Mouse (Mus musculus): ENCODE results near the gene Frem2. TPM values are rescaled to one million over a fixed set of nuclear protein-coding genes. Genes with fewer than 3 reads are reported as not detected.

Frem2 gene
- polyA plus RNA-seq, 1 experiment from 2014 or later, result 1.6 TPM

DNA sequence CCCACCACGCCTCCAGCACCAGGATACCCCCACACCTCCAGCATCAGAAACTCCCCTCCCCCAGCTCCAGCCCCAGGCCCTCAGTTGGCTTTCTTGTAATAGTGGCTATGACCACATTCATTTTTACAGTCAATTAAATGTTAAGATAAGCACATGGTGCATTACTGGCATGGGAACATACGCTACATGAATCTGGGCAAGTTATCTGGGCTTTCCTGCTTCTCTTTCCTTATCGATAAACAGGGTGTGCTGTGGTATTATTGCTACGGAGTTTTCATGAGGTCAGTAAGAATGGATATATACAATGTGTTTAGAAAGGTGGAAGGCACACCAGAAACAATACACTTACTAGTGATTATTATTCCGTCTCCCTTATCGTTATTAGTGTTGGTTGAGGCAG lies 125.1 kb downstream of the Frem2 start:
- no peak for ATAC-seq (ENCODE audit: low FRiP score, low read depth)
- Histone ChIP-seq H3K36me3 (no peaks in the 10 kb centered on the region), H3K9ac (no peak overlapping the region), H3K4me3 (no peak overlapping the region), H3K4me1 (replicated peaks) (no peaks in the 10 kb centered on the region), H3K9me3 (no peaks in the 10 kb centered on the region), H3K27ac (replicated peaks) (no peak overlapping the region), H3K4me2 (no peak overlapping the region), H3K27me3 (no peaks in the 10 kb centered on the region)
- WGBS, result 93% methylated on average over 6 of the region's 6 CpGs

DNA sequence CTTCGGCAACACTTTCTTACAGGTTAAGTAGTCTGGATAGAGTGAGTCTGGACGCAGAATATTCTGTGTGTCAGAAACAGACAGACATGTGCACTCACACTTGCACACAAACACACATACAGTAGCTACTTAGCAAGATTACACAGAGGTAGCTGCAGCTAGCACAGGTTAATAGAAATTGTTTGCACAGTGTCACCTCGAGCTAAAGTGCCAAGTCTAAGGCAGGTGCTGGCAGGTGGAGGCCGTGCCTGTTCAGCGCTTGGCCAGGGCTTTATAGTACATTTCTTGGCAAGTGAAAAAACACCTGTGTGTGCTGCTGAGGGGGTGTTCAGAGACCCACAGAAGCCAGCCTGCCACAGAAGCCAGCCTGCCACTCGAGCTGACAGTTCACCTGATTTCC lies 126.8 kb downstream of the Frem2 start:
- H3K27me3 ChIP-seq, result no peaks in the 10 kb centered on the region
- no peak overlapping the region for H3K4me2 ChIP-seq
- H3K36me3 ChIP-seq, result no peaks in the 10 kb centered on the region
- H3K4me3 ChIP-seq, result no peak overlapping the region
- H3K9me3 ChIP-seq, result no peaks in the 10 kb centered on the region
- 86% methylated on average over 6 of the region's 6 CpGs for WGBS
- H3K27ac ChIP-seq (replicated peaks), result no peak overlapping the region
- 0 out of 2 replicates have a peak, but pooled peaks cover 4% of the 10 kb centered on the region for H3K4me1 ChIP-seq (replicated peaks)
- no peak overlapping the region for H3K9ac ChIP-seq
- no peak for ATAC-seq (ENCODE audit: low FRiP score, low read depth)

DNA sequence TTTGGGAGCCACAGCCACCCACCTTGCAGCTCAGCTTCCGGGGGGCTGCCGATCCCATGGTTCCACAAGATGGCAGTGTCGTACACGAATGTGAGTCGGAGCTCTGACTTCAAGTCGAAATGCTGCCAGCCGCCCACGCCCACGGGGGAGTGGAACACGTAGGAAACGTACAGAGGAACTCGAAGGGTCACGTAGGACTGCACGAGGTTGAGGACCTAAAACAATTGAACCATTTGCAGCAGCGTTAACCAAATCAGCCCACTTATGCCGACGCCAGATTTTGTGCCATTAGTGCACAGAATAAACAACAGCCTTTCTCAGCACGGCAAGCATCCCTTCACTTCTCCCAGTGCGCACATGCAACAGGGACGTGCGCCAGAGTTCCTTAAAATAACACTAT lies 131.4 kb downstream of the Frem2 start:
- 13% methylated on average over 21 of the region's 21 CpGs for WGBS
- H3K4me3 ChIP-seq, result peak overlapping the region; percentile 41
- no peak overlapping the region for H3K27ac ChIP-seq (replicated peaks)
- ATAC-seq (ENCODE audit: low FRiP score, low read depth), result peak; percentile 72
- no peaks in the 10 kb centered on the region for H3K9me3 ChIP-seq
- H3K4me1 ChIP-seq (replicated peaks), result 0 out of 2 replicates have a peak, but pooled peaks cover 4% of the 10 kb centered on the region
- peak overlapping the region; percentile 31; the same call in 1 of the 2 replicates for H3K9ac ChIP-seq
- no peaks in the 10 kb centered on the region for H3K27me3 ChIP-seq
- peak overlapping the region; percentile 72 for H3K4me2 ChIP-seq
- no peaks in the 10 kb centered on the region for H3K36me3 ChIP-seq

DNA sequence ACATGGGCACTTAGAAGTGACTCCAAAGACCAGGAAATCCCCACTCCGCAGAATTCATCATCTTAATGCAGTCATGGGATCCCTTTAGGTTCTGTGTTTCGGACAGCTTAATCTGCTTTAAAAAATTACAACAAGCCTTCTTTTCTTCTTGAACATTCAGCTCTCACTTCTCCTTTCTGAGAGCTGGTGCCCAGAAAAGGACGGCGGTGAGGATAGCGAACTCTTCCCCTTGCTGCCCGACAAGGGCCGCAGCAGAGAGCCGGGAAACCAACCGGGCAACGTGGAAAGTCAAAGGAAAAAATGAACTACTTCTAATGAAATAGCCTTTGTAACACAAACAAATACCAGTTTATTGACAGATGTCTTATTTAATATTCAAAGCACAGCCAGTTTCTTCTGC lies 134.4 kb downstream of the Frem2 start:
- H3K27me3 ChIP-seq, result no peaks in the 10 kb centered on the region
- 86% methylated on average over 10 of the region's 10 CpGs for WGBS
- no peak overlapping the region for H3K4me2 ChIP-seq
- no peak overlapping the region for H3K9ac ChIP-seq
- H3K9me3 ChIP-seq, result no peaks in the 10 kb centered on the region
- no peak for ATAC-seq (ENCODE audit: low FRiP score, low read depth)
- 0 out of 2 replicates have a peak, but pooled peaks cover 4% of the 10 kb centered on the region for H3K4me1 ChIP-seq (replicated peaks)
- no peaks in the 10 kb centered on the region for H3K36me3 ChIP-seq
- no peak overlapping the region for H3K4me3 ChIP-seq
- H3K27ac ChIP-seq (replicated peaks), result 0 out of 2 replicates have a peak overlapping the region, but pooled peaks have one; percentile 0

DNA sequence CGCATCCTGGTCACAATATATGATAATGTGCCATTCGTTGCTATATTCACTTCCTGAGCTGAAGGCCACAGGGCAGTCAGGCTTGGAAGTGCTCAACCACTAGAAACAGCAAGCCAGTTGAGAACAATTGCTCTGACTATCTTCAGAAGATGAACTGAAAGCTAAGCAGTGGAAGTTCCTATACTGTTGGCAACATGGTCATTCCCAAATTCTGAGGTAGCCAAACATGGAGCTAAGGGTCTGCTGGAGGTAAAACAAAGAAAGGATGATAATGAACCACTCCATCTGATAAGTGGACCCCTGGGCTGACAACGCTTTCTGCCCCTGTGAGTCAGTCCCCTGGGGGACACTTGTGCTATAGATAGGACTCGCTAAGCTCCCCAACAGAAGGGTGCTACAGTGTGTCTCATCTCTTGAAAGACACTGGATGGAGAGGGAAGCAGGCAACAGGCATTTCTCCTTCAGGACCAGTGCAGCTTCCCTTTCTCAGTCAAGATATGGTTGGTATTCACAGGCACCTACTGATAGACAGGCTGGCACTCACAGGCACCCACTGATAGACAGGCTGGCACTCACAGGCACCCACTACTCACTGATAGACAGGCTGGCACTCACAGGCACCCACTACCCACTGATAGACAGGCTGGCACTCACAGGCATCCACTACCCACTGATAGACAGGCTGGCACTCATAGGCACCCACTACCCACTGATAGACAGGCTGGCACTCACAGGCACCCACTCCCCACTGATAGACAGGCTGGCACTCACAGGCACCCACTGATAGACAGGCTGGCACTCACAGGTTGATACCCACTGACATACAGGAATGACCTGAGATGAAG lies 142.7 kb downstream of the Frem2 start:
- H3K9me3 ChIP-seq, result no peaks in the 10 kb centered on the region
- no peaks in the 10 kb centered on the region for H3K27me3 ChIP-seq
- H3K36me3 ChIP-seq, result no peaks in the 10 kb centered on the region
- WGBS, result 88% methylated on average over 4 of the region's 4 CpGs
- no peak overlapping the region for H3K4me2 ChIP-seq
- ATAC-seq (ENCODE audit: low FRiP score, low read depth), result no peak
- H3K4me3 ChIP-seq, result no peak overlapping the region
- H3K27ac ChIP-seq (replicated peaks), result no peak overlapping the region
- H3K4me1 ChIP-seq (replicated peaks), result no peaks in the 10 kb centered on the region
- H3K9ac ChIP-seq, result no peak overlapping the region

DNA sequence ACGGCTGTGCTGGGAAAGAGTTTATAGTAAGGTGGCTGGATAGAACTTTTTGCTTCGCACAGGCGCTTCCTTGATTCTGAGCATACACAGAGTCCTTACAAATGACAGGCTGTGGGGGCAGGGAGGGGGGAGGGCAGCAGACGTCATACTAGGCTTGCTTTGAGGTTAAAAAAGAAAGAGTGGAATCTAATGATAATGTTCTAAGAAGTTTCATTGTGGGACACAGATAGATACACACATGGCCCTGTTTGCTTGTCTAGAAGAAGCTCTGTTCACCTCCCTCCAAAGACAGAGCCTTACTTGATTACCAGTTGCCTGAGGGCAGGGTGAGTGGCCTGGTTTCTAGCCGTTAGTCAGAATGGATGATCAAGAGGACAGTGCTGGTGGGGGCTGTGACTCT lies 144.1 kb downstream of the Frem2 start:
- Histone ChIP-seq H3K27me3 (no peaks in the 10 kb centered on the region), H3K27ac (replicated peaks) (no peak overlapping the region), H3K9me3 (no peaks in the 10 kb centered on the region), H3K4me3 (no peak overlapping the region), H3K4me2 (no peak overlapping the region), H3K36me3 (no peaks in the 10 kb centered on the region), H3K9ac (no peak overlapping the region), H3K4me1 (replicated peaks) (no peaks in the 10 kb centered on the region)
- ATAC-seq (ENCODE audit: low FRiP score, low read depth), result no peak
- 73% methylated on average over 5 of the region's 5 CpGs for WGBS

DNA sequence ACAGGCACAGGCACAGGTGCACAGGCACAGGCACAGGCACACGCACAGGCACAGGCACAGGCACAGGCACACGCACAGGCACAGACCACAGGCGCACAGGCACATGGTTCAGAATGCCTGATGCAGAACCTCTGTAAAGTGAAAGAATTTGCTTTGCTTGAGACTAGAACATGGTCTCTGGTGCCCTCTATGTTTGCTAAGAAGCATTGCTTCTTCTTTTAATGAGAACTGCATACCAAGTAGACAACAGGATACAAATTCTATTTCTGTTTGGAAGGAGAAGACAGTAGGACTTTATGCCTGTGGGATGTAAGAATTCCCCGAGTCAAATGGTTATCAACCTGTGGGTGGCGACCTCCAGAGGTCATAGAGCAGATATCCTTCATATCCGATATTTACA lies 154.7 kb downstream of the Frem2 start:
- 67% methylated on average over 6 of the region's 6 CpGs for WGBS

DNA sequence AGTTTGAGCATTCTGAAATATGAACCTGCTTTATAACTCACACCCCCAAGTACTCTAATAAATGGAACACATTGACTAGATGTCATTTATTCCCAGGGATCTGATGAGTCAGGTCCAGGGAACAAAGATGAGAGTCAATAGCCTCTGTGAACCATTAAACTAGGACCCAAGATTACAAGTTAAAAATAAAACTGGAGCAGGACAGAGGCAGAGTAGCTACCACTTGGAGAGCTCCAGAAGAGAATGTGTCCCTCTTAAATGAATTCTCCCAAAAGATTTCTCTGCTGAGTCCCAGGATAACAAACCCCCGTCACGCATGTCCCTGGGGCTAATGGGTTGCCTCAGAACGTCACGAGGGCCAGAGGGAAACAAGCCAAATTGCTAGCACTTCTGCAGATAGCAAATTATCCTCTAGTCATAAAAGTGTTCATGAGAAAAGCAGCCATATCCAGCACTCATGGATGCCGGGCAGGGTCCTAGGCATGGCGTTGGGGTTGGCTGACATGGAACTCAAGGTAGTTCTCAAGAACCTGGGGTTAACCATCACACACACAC lies 158.7 kb downstream of the Frem2 start:
- no peak for ATAC-seq (ENCODE audit: low FRiP score, low read depth)

More for the DNA sequence above, 154.7 kb downstream of the Frem2 start:
- H3K4me1 ChIP-seq (replicated peaks), result no peaks in the 10 kb centered on the region
- H3K4me3 ChIP-seq, result no peak overlapping the region
- no peak overlapping the region for H3K27ac ChIP-seq (replicated peaks)
- H3K9me3 ChIP-seq, result no peaks in the 10 kb centered on the region
- ATAC-seq (ENCODE audit: low FRiP score, low read depth), result peak; percentile 30; the same call in 1 of the 2 replicates
- no peak overlapping the region for H3K9ac ChIP-seq
- no peaks in the 10 kb centered on the region for H3K27me3 ChIP-seq
- H3K36me3 ChIP-seq, result no peaks in the 10 kb centered on the region
- no peak overlapping the region for H3K4me2 ChIP-seq

DNA sequence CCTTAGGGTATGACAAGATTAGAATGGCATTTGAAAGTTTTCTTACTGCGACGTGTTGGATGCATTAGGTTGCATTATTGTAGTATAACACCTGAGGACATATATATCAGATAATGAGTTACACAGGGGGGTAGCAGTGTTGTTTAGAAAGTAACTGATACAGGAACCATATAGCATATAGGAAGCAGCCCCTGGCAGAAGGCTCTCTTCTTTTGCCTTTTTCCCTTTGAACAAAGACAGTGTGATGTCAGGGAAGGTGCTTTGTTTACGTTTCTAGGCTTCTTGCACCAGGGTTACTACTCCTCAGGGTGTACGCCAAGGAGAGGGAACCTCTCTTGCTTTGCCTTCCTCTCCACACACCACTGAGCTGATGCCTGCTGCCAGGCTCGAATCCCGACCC lies 168.8 kb downstream of the Frem2 start, which contains the start of gene Stoml3:
TSS of gene Stoml3 (plus strand) at position 301 of the 400 bp plus-strand sequence.
- Histone ChIP-seq H3K27ac (replicated peaks) (no peak within 1 kb of the TSS), H3K4me1 (replicated peaks) (no peaks in the 10 kb centered on the region; the same call in 1 of the 2 replicates), H3K4me3 (no peak within 1 kb of the TSS), H3K36me3 (no peaks in the 10 kb centered on the region), H3K9ac (no peak within 1 kb of the TSS), H3K4me2 (no peak within 1 kb of the TSS), H3K9me3 (no peaks in the 10 kb centered on the region), H3K27me3 (no peaks in the 10 kb centered on the region)
- no peak for ATAC-seq (ENCODE audit: low FRiP score, low read depth)
- WGBS, result 82% methylated on average over 6 of the region's 6 CpGs

More for the DNA sequence above, 158.7 kb downstream of the Frem2 start:
- 82% methylated on average over 6 of the region's 6 CpGs for WGBS
- Histone ChIP-seq H3K36me3 (no peaks in the 10 kb centered on the region), H3K4me3 (no peak overlapping the region), H3K9ac (no peak overlapping the region), H3K4me2 (no peak overlapping the region), H3K9me3 (no peaks in the 10 kb centered on the region), H3K4me1 (replicated peaks) (no peaks in the 10 kb centered on the region), H3K27ac (replicated peaks) (no peak overlapping the region), H3K27me3 (no peaks in the 10 kb centered on the region)

DNA sequence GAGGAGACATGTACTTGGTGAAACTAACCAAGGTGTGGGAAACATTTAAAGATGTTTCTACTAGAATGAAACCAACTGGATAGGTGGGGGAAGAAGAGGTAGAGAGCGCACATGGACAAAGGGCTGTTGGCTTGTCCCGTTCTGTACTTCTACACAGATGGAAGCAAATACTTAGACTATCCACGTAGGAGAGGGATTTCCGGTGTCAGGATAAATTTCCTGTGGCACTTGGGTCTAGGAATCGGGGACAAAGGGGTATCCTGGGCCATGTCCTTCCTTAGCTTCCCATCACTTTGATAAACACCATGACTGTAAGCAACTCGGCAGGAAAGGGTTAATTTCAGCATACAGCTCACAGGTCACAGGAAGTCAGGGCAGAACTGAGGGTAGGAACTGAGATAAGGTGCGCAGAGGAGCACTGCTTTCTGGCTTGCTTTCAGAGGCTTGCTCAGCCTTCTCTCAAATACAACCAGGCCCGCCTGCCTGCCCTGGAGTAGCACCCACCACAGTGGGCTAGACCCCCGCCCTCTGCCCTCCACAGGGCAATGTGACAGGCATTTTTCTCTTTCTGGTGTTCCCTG lies 170.1 kb downstream of the Frem2 start:
- Histone ChIP-seq H3K4me2 (no peak overlapping the region), H3K4me1 (replicated peaks) (no peaks in the 10 kb centered on the region; the same call in 1 of the 2 replicates), H3K4me3 (no peak overlapping the region), H3K36me3 (peaks cover 4% of the 10 kb centered on the region), H3K27ac (replicated peaks) (no peak overlapping the region), H3K27me3 (no peaks in the 10 kb centered on the region), H3K9ac (no peak overlapping the region), H3K9me3 (no peaks in the 10 kb centered on the region)
- ATAC-seq (ENCODE audit: low FRiP score, low read depth), result no peak
- 83% methylated on average over 9 of the region's 9 CpGs for WGBS

DNA sequence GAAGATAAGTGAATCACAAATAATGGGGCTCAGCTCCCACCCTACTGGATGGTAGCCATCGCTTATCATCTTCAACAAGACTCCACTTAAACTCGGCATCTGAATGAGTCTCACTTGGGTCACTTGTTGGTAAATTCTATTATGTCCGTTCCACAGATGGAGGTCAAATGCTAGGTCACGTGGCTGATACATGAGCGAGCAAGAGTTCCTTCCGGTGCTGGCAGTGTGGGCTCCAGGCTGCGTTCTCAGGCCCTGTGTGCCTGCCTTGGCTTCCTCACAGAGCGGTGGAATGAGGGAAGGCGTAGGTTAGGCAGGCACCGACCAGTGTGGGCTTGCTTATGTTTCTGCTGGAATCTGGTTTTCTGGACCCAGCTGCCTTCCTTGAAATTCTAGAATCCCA lies 170.6 kb downstream of the Frem2 start:
- Histone ChIP-seq H3K9ac (no peak overlapping the region), H3K36me3 (peaks cover 8% of the 10 kb centered on the region), H3K4me2 (no peak overlapping the region), H3K4me3 (no peak overlapping the region), H3K9me3 (no peaks in the 10 kb centered on the region), H3K27ac (replicated peaks) (no peak overlapping the region), H3K4me1 (replicated peaks) (no peaks in the 10 kb centered on the region; the same call in 1 of the 2 replicates), H3K27me3 (no peaks in the 10 kb centered on the region)
- WGBS, result 86% methylated on average over 10 of the region's 10 CpGs
- no peak for ATAC-seq (ENCODE audit: low FRiP score, low read depth)

DNA sequence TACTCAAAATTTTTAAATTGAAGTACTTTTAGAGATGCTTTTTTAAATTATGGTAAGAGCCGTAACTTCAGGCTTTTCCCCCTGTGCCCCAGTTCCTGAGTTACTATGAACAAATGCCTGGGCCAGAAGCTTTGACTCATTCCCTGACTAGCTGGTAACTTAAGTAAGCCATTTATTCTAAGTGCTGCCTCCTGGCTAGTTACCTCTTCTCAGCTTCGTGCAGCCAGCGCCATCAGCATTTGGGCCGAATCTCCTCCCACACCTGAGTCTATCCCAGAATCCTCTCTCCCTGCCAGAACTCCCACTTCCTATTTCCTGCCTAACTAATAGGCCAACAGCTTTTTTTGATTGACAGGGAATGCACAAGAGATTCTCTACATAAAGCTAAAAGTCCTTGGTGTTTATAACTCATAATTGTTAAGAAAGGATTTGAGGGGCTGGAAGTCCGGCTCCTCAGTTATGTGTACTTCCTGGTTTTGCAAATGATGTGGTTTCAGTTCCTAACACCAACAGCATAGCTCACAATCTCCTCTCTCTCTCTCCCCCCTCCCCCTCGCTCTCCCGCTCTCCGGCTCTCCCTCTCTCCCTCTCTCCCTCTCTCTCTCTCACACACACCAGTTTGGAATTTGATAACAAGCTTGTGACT lies 173.6 kb downstream of the Frem2 start:
- H3K4me1 ChIP-seq (replicated peaks), result no peaks in the 10 kb centered on the region; the same call in 1 of the 2 replicates
- H3K9ac ChIP-seq, result no peak overlapping the region
- H3K9me3 ChIP-seq, result no peaks in the 10 kb centered on the region
- ATAC-seq (ENCODE audit: low FRiP score, low read depth), result no peak
- no peaks in the 10 kb centered on the region for H3K27me3 ChIP-seq
- H3K4me2 ChIP-seq, result no peak overlapping the region
- no peak overlapping the region for H3K27ac ChIP-seq (replicated peaks)
- H3K4me3 ChIP-seq, result no peak overlapping the region
- H3K36me3 ChIP-seq, result peaks cover 26% of the 10 kb centered on the region
- 88% methylated on average over 8 of the region's 8 CpGs for WGBS
